Mouse (Mus musculus) embryo, embryonic 9.5 days (tissue): ENCODE measurements at regions not wholly inside any gene's neighbourhood (a gene's known extent, or its start where the extent isn't known, plus 50 kb on each side); places are given as distances from the start of the nearest gene placed in this dataset.

Source experiments
- DNase-seq: peaks from one replicate; pipeline ENCODE4 v3.0.0-alpha.2; 2017; ENCODE audit errors: extremely low spot score

- no peak for DNase-seq
Measured at GRCm38 (mm10) chr8:89755951-89756350, 592.2 kb downstream of the Tox3 start.

GRCm38 (mm10) chr8:89751201-89751600 lies 596.9 kb downstream of the Tox3 start:
- no peak for DNase-seq

GRCm38 (mm10) chr8:89747726-89748125 lies 600.4 kb downstream of the Tox3 start:
- no peak for DNase-seq

- DNase-seq = no peak
Measured at GRCm38 (mm10) chr8:89744267-89745028, 603.7 kb downstream of the Tox3 start.

- DNase-seq = no peak
Measured at GRCm38 (mm10) chr8:89738657-89739056, 609.5 kb downstream of the Tox3 start.

GRCm38 (mm10) chr8:89737636-89738035 lies 610.5 kb downstream of the Tox3 start:
- no peak for DNase-seq

- DNase-seq = no peak
Measured at GRCm38 (mm10) chr8:89727252-89727651, 620.9 kb downstream of the Tox3 start.

- no peak for DNase-seq
Measured at GRCm38 (mm10) chr8:89721684-89722305, 626.3 kb downstream of the Tox3 start.

- DNase-seq = no peak
Measured at GRCm38 (mm10) chr8:89713880-89714279, 634.3 kb downstream of the Tox3 start.

- peak; percentile 14 for DNase-seq
Measured at GRCm38 (mm10) chr8:89707341-89707928, 640.7 kb downstream of the Tox3 start.

- DNase-seq = no peak
Measured at GRCm38 (mm10) chr8:89685696-89686095, 641.7 kb upstream of the Sall1 start.

- DNase-seq = no peak
Measured at GRCm38 (mm10) chr8:89680937-89681336, 637.0 kb upstream of the Sall1 start.

- no peak for DNase-seq
Measured at GRCm38 (mm10) chr8:89680341-89680740, 636.4 kb upstream of the Sall1 start.

- DNase-seq = no peak
Measured at GRCm38 (mm10) chr8:89679551-89679950, 635.6 kb upstream of the Sall1 start.

GRCm38 (mm10) chr8:89677266-89677665 lies 633.3 kb upstream of the Sall1 start:
- no peak for DNase-seq

GRCm38 (mm10) chr8:89673911-89674310 lies 629.9 kb upstream of the Sall1 start:
- no peak for DNase-seq

GRCm38 (mm10) chr8:89672631-89673030 lies 628.7 kb upstream of the Sall1 start:
- DNase-seq = no peak

GRCm38 (mm10) chr8:89664911-89665689 lies 621.1 kb upstream of the Sall1 start:
- no peak for DNase-seq

- DNase-seq = no peak
Measured at GRCm38 (mm10) chr8:89663859-89664258, 619.9 kb upstream of the Sall1 start.

GRCm38 (mm10) chr8:89658998-89659944 lies 615.3 kb upstream of the Sall1 start:
- DNase-seq = peak; percentile 27

- no peak for DNase-seq
Measured at GRCm38 (mm10) chr8:89655369-89655768, 611.4 kb upstream of the Sall1 start.
